19 mouse cellular contexts compared by ENCODE assay signal in the genomic region with DNA sequence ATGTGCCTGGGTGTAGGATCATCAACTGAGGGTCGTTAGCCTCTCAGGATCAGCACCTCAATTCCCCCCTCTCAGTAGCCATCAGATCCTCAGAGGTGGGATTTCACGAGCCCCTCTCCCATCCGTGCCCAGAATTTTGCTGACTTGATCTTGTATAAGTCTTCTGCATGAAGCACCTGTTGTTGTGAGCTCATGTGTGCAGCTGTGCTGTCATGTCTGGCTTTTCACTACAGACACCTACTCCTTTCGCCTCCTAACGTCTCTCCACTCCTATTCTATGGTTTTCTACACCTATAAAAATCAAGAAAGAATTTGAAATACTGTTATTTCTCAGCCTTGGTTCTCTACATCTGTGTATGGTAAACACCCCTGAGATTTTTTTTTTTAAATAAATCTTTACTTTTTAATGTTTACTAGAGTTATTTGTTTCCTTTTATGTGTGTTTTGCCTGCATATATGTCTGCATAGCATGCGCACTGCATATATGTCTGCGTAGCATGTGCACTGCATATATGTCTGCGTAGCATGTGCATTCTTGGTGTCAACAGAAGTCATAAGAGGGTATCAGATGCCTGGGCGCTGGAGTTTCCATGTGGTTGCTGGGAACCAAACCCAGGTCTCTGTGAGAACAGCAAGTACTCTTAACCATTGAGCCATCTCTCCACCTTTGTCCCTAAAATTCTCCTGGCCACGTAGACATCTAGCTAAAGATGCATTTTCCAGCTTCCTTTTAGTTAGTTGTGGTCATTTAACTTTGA.
"Had no signal": no experiment of that assay in that cellular context is flagged by ENCODE, and none has a peak within 500 bp of the region (broad histone marks: within the 10 kb centered on the region; RNA-seq: fewer than 3 reads in every experiment).

No protein-coding gene starts in this region.

- H3K36me3 ChIP-seq: liver, embryonic 15.5 days; lung, embryonic 15.5 days; midbrain, embryonic 12.5 days; neural tube, embryonic 13.5 days; neural tube, embryonic 15.5 days had no signal

- DNase-seq: liver, postnatal 0 days; lung, adult 2 months; lung, postnatal 14 days; lung, postnatal 36 days; midbrain, embryonic 14.5 days; retina, postnatal 1 day; right cerebral cortex, adult 18-20 months; right cerebral cortex, postnatal 25 days; right cerebral cortex, postnatal 4 days; spleen, adult 18-20 months; thymus, adult 18-20 months; thymus, postnatal 25 days; thymus, postnatal 4 days had no signal

- H3K27me3 ChIP-seq: liver, embryonic 15.5 days; lung, embryonic 15.5 days; megakaryocyte, embryonic 14.5 days; midbrain, embryonic 12.5 days; neural tube, embryonic 13.5 days; neural tube, embryonic 15.5 days had no signal

- H3K4me2 ChIP-seq: liver, embryonic 15.5 days; lung, embryonic 15.5 days; midbrain, embryonic 12.5 days; neural tube, embryonic 13.5 days; neural tube, embryonic 15.5 days had no signal

- H3K4me3 ChIP-seq: liver, embryonic 15.5 days; lung, embryonic 15.5 days; megakaryocyte, embryonic 14.5 days; midbrain, embryonic 12.5 days; neural tube, embryonic 13.5 days; neural tube, embryonic 15.5 days had no signal
